Mouse (Mus musculus) liver, postnatal 0 days (tissue): ENCODE measurements around the gene Gm13420.

Experiments
- CTCF ChIP-seq: sonication (generic); IDR thresholded peaks from 2 replicates; pipeline ENCODE4 v1.5.1; 2016; ENCODE audit warnings: antibody characterized with exemption, low read depth
- EP300 ChIP-seq: IDR thresholded peaks from 2 replicates; pipeline ENCODE4 v1.6.1; 2016; ENCODE audit warnings: antibody characterized with exemption, low read depth, mild to moderate bottlenecking

DNA sequence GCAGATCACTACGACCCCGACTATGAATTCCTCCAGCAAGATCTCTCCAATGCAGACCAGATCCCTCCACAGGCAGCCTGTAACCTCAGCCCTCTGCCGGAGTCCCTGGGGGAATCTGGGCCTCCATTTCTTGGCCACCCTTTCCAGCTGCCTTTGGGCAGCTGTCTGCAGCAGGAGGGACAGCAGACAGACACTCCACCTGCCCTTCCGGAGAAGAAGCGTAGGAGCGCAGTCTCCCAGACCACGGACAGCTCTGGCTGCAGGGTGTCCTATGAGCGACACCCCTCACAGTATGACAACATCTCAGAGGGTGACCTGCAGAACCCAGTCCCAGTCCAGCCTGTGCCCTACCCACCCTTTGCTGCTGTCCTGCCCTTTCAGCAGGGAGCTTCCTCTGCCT is 49.3 kb downstream of the Gm13420 start:
- no peak for TF ChIP-seq CTCF
- TF ChIP-seq EP300, result no peak
